Mouse (Mus musculus) midbrain, embryonic 11.5 days (tissue): ENCODE data around the gene Ndufv3. TPM values are rescaled to one million over a fixed set of nuclear protein-coding genes. Genes with fewer than 3 reads are reported as not detected.

Experiments used
- ATAC-seq: fragments of 200-750 bp; cut with Nextera tagmentation; 2 replicates; pipeline ENCODE4 v1.8.0; 2017; ENCODE audit warnings: moderate TSS enrichment, moderate library complexity; ENCODE audit not compliant: low FRiP score
- DNase-seq: peaks from one replicate; pipeline ENCODE4 v3.0.0; 2015; ENCODE audit warnings: low spot score; ENCODE audit errors: missing footprints
- H3K27ac ChIP-seq: fragments of 300-500 bp; sonication (generic); 2 replicates; pipeline ENCODE4 v1.5.1; 2014; ENCODE audit warnings: low read depth, low read length
- H3K27me3 ChIP-seq: fragments of 300-500 bp; sonication (generic); 2 replicates; pipeline ENCODE4 v1.6.1; 2014; ENCODE audit warnings: mild to moderate bottlenecking, low read length, moderate library complexity, mixed read lengths; ENCODE audit not compliant: control insufficient read depth, insufficient read depth
- H3K36me3 ChIP-seq: fragments of 300-500 bp; sonication (generic); 2 replicates; pipeline ENCODE4 v1.6.1; 2014; ENCODE audit warnings: mild to moderate bottlenecking, low read length, moderate library complexity, mixed read lengths; ENCODE audit not compliant: control insufficient read depth, insufficient read depth
- H3K4me1 ChIP-seq: fragments of 300-500 bp; sonication (generic); 2 replicates; pipeline ENCODE4 v1.6.1; 2014; ENCODE audit warnings: low read length; ENCODE audit not compliant: control insufficient read depth, insufficient read depth
- H3K4me2 ChIP-seq: fragments of 300-500 bp; sonication (generic); 2 replicates; pipeline ENCODE4 v1.6.1; 2014; ENCODE audit warnings: mild to moderate bottlenecking, moderate library complexity
- H3K4me3 ChIP-seq: fragments of 300-500 bp; sonication (generic); 2 replicates; pipeline ENCODE4 v1.5.1; 2014; ENCODE audit warnings: low read depth, low read length
- H3K9ac ChIP-seq: fragments of 300-500 bp; sonication (generic); 2 replicates; pipeline ENCODE4 v1.6.1; 2014; ENCODE audit warnings: low read length
- H3K9me3 ChIP-seq: fragments of 300-500 bp; sonication (generic); 2 replicates; pipeline ENCODE4 v1.6.1; 2016; ENCODE audit warnings: low read length; ENCODE audit not compliant: control insufficient read depth
- WGBS: fragments of 180-500 bp; shearing (Covaris S2); extraction: QIAGEN DNeasy Blood & Tissue Kit; methylation state at CpG from one replicate; pipeline ENCODE4 v1.1.7; 2014; 5-methylcytosine and 5-hydroxymethylcytosine counted together
- microRNA-seq: library from miRNA; unstranded; fragments of <30 nt; microRNA quantifications from one replicate; pipeline ENCODE4, GENCODE M21; 2017
- polyA plus RNA-seq: library from polyadenylated mRNA; unstranded; fragments of >200 nt; fragmentation: Nextera tagmentation; extraction: Ambion mirVana; gene quantifications from 2 replicates; pipeline ENCODE4 v1.2.1, GENCODE M21; 2014

Ndufv3 gene
- polyA plus RNA-seq, 1 experiment from 2014 or later, result 249 TPM

GRCm38 (mm10) chr17:31570321-31570925 lies 50.5 kb downstream of the Ndufv3 start:
- Histone ChIP-seq H3K27ac (no peak overlapping the region), H3K36me3 (no peaks in the 10 kb centered on the region), H3K27me3 (no peaks in the 10 kb centered on the region), H3K4me1 (peaks cover 28% of the 10 kb centered on the region), H3K9me3 (no peaks in the 10 kb centered on the region), H3K4me2 (no peak overlapping the region), H3K9ac (no peak overlapping the region), H3K4me3 (no peak overlapping the region)
- DNase-seq (peak; percentile 83), ATAC-seq (peak; percentile 80; the same call in 1 of the 2 replicates)
- WGBS, result 91% methylated on average over 9 of the region's 9 CpGs

- Histone ChIP-seq H3K9me3 (no peaks in the 10 kb centered on the region), H3K4me1 (peaks cover 17% of the 10 kb centered on the region), H3K27ac (no peak overlapping the region), H3K4me3 (no peak overlapping the region), H3K4me2 (no peak overlapping the region), H3K27me3 (no peaks in the 10 kb centered on the region), H3K36me3 (no peaks in the 10 kb centered on the region), H3K9ac (no peak overlapping the region)
- ATAC-seq, result no peak
- DNase-seq, result peak; percentile 8
- 94% methylated on average over 5 of the region's 5 CpGs for WGBS
Measured at GRCm38 (mm10) chr17:31571689-31572088, 51.8 kb downstream of the Ndufv3 start.

GRCm38 (mm10) chr17:31574662-31575061 lies 54.7 kb downstream of the Ndufv3 start:
- no peaks in the 10 kb centered on the region for H3K36me3 ChIP-seq
- DNase-seq (no peak), ATAC-seq (no peak)
- H3K27ac ChIP-seq, result no peak overlapping the region
- H3K9ac ChIP-seq, result no peak overlapping the region
- H3K4me1 ChIP-seq, result no peaks in the 10 kb centered on the region
- H3K4me3 ChIP-seq, result no peak overlapping the region
- WGBS, result 90% methylated on average over 7 of the region's 7 CpGs
- H3K9me3 ChIP-seq, result no peaks in the 10 kb centered on the region
- no peak overlapping the region for H3K4me2 ChIP-seq
- no peaks in the 10 kb centered on the region for H3K27me3 ChIP-seq

GRCm38 (mm10) chr17:31576394-31577175 lies 56.7 kb downstream of the Ndufv3 start:
- Histone ChIP-seq H3K27me3 (no peaks in the 10 kb centered on the region), H3K4me1 (peaks cover 11% of the 10 kb centered on the region), H3K9ac (no peak overlapping the region), H3K4me2 (no peak overlapping the region), H3K27ac (no peak overlapping the region), H3K4me3 (no peak overlapping the region), H3K36me3 (no peaks in the 10 kb centered on the region), H3K9me3 (no peaks in the 10 kb centered on the region)
- WGBS, result 86% methylated on average over 10 of the region's 10 CpGs
- ATAC-seq (no peak), DNase-seq (no peak)

- Histone ChIP-seq H3K36me3 (no peaks in the 10 kb centered on the region), H3K4me3 (no peak overlapping the region), H3K27me3 (no peaks in the 10 kb centered on the region), H3K9me3 (no peaks in the 10 kb centered on the region), H3K4me1 (peaks cover 11% of the 10 kb centered on the region), H3K9ac (no peak overlapping the region), H3K4me2 (no peak overlapping the region), H3K27ac (no peak overlapping the region)
- WGBS, result 54% methylated on average over 3 of the region's 3 CpGs
- ATAC-seq, result peak; percentile 40; the same call in 1 of the 2 replicates
- DNase-seq, result no peak
Measured at GRCm38 (mm10) chr17:31580344-31580743, 60.4 kb downstream of the Ndufv3 start.

Small RNA genes within 50 kb of the gene (microRNA-seq; reads per million reads assigned to microRNA genes)
- gene Gm24970, result 0.76 reads per million

Other genes with a start within 250 kb of the Ndufv3 start
- 0.63 and 1.7 TPM in 2 replicates for gene Rsph1, start 242.7 kb upstream of the Ndufv3 start, polyA plus RNA-seq
- gene Slc37a1, start 233.3 kb upstream of the Ndufv3 start, polyA plus RNA-seq, result 5.8 and 6.6 TPM in 2 replicates
- 23.4 and 23.5 TPM in 2 replicates for gene Pde9a, start 133.9 kb upstream of the Ndufv3 start, polyA plus RNA-seq
- gene Wdr4, start 135 bp upstream of the Ndufv3 start, polyA plus RNA-seq, result 35.4 and 39.4 TPM in 2 replicates
- 22.4 and 22.7 TPM in 2 replicates for gene Pknox1, start 44.6 kb downstream of the Ndufv3 start, polyA plus RNA-seq
- gene Cbs, start 117.1 kb downstream of the Ndufv3 start, polyA plus RNA-seq, result 0.62 and 1.1 TPM in 2 replicates
- 195 and 201 TPM in 2 replicates for gene U2af1, start 138.8 kb downstream of the Ndufv3 start, polyA plus RNA-seq
- not detected in 2 replicates for gene Cryaa, start 157.7 kb downstream of the Ndufv3 start, polyA plus RNA-seq